7 mouse cellular contexts compared by ENCODE assay signal in the genomic region with DNA sequence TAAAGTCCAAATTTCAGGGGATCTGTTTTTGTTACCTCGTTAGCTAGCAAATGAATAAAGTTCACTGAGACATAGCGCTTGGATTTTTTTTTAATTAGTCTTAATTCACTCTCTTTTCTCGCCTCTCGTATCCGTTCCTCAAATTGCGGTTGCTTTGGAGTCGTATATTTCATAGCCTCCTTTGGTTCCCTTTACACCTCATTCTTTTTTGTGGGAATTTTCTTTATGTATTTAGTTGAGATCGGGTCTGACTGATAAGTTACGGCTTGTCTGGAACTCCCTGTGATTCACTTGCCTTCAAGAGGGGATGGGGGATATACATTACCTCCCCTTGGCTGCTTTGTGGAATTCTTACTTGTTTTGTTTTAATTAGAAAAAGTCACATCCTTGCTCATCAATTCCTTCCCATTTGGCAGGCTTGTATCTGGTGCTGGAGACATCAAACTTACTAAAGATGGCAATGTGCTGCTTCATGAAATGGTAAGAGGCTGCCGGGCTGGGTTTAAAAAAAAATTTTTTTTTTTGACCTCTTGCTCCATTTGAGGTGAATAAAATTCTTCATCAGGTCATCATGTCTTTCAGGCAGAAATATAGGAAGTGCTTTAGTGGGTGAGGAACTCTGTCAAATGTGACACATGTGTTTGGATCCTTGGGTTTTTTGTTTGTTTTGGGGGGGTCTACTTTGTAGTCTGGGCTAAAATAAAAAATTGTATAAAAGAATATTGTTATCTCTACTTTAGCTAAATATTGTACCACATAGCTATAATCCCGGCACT. TPM values are rescaled to one million over a fixed set of nuclear protein-coding genes. Genes with fewer than 3 reads are reported as not detected.
DNase-seq lines count a peak whose midpoint lies in the region; ATAC-seq and TF ChIP-seq lines count a peak whose summit lies in the region.

No protein-coding gene starts in this region.

- WGBS in forebrain, embryonic 13.5 days, result 14% methylated on average over 11 of the region's 11 CpGs
- WGBS in limb, embryonic 14.5 days, result 13% methylated on average over 11 of the region's 11 CpGs
- 9% methylated on average over 11 of the region's 11 CpGs for WGBS in stomach, embryonic 15.5 days

- H3K4me2 ChIP-seq in forebrain, embryonic 13.5 days, result peak overlapping the region; percentile 82
- H3K4me2 ChIP-seq in limb, embryonic 14.5 days (replicated peaks; ENCODE audit: low read depth, low read length, severe bottlenecking), result peak overlapping the region; percentile 69
- peak overlapping the region; percentile 63 for H3K4me2 ChIP-seq in stomach, embryonic 15.5 days

- ATAC-seq in megakaryocyte, adult 5-6 weeks (ENCODE audit: poor library complexity, severe bottlenecking), result no peak
- ATAC-seq in forebrain, embryonic 13.5 days, result no peak
- no peak for ATAC-seq in limb, embryonic 14.5 days (ENCODE audit: low FRiP score, low read depth)
- no peak for ATAC-seq in stomach, embryonic 15.5 days (ENCODE audit: insufficient read depth, low FRiP score, low read depth)

- peak overlapping the region; percentile 92 for H3K9ac ChIP-seq in forebrain, embryonic 13.5 days
- peak overlapping the region; percentile 96 for H3K9ac ChIP-seq in limb, embryonic 14.5 days (ENCODE audit: low read depth, low read length, severe bottlenecking)
- peak overlapping the region; percentile 83 for H3K9ac ChIP-seq in stomach, embryonic 15.5 days

- TF ChIP-seq POLR2A in limb, embryonic 14.5 days (IDR thresholded peaks at IDR 0.05; ENCODE audit: borderline replicate concordance, extremely low read depth, insufficient read depth, insufficient read length), result no peak

- H3K4me1 ChIP-seq in megakaryocyte, embryonic 14.5 days, result peaks cover 42% of the 10 kb centered on the region
- peaks cover 28% of the 10 kb centered on the region for H3K4me1 ChIP-seq in forebrain, embryonic 13.5 days
- peaks cover 12% of the 10 kb centered on the region; the same call in 1 of the 2 replicates for H3K4me1 ChIP-seq in limb, embryonic 14.5 days (ENCODE audit: control insufficient read depth, insufficient read depth, low read length)
- H3K4me1 ChIP-seq in stomach, embryonic 15.5 days, result peaks cover 9% of the 10 kb centered on the region

- no peak overlapping the region for H3K27ac ChIP-seq in forebrain, embryonic 13.5 days
- peak overlapping the region; percentile 98; the same call in 1 of the 2 replicates for H3K27ac ChIP-seq in limb, embryonic 14.5 days (replicated peaks; ENCODE audit: low read depth, low read length)
- peak overlapping the region; percentile 100 for H3K27ac ChIP-seq in stomach, embryonic 15.5 days

- H3K4me3 ChIP-seq in megakaryocyte, embryonic 14.5 days (replicated peaks), result peak overlapping the region; percentile 97
- peak overlapping the region; percentile 89 for H3K4me3 ChIP-seq in forebrain, embryonic 13.5 days
- H3K4me3 ChIP-seq in limb, embryonic 14.5 days (replicated peaks; ENCODE audit: low read length), result peak overlapping the region; percentile 90
- peak overlapping the region; percentile 88 for H3K4me3 ChIP-seq in stomach, embryonic 15.5 days (replicated peaks)

- peaks cover 44% of the 10 kb centered on the region for H3K36me3 ChIP-seq in megakaryocyte, embryonic 14.5 days (replicated peaks; ENCODE audit: low read length)
- peaks cover 41% of the 10 kb centered on the region for H3K36me3 ChIP-seq in forebrain, embryonic 13.5 days (ENCODE audit: poor library complexity, severe bottlenecking)
- H3K36me3 ChIP-seq in limb, embryonic 14.5 days (ENCODE audit: control insufficient read depth, insufficient read depth, low read length), result peaks cover 45% of the 10 kb centered on the region
- peaks cover 31% of the 10 kb centered on the region for H3K36me3 ChIP-seq in stomach, embryonic 15.5 days

- no peak for DNase-seq in limb, embryonic 14.5 days (ENCODE audit: low spot score)
- no peak for DNase-seq in layer of hippocampus, postnatal 25 days (ENCODE audit: extremely low spot score in 1 of 2, low spot score in 1 of 2)
- DNase-seq in urinary bladder, adult 18-20 months (ENCODE audit: low spot score in 2 of 2), result no peak

- no peaks in the 10 kb centered on the region for H3K27me3 ChIP-seq in megakaryocyte, embryonic 14.5 days (replicated peaks)
- H3K27me3 ChIP-seq in forebrain, embryonic 13.5 days, result no peaks in the 10 kb centered on the region
- no peaks in the 10 kb centered on the region for H3K27me3 ChIP-seq in limb, embryonic 14.5 days (ENCODE audit: control insufficient read depth, insufficient read depth, low read length)
- H3K27me3 ChIP-seq in stomach, embryonic 15.5 days (replicated peaks), result no peaks in the 10 kb centered on the region

- no peaks in the 10 kb centered on the region for H3K9me3 ChIP-seq in megakaryocyte, embryonic 14.5 days
- H3K9me3 ChIP-seq in forebrain, embryonic 13.5 days (replicated peaks), result no peaks in the 10 kb centered on the region
- H3K9me3 ChIP-seq in limb, embryonic 14.5 days (ENCODE audit: control insufficient read depth, low read length), result no peaks in the 10 kb centered on the region
- H3K9me3 ChIP-seq in stomach, embryonic 15.5 days, result no peaks in the 10 kb centered on the region

RNA-seq across cellular contexts. Expression of a gene that starts 0.8 kb away (rescaled TPM):
- polyA plus RNA-seq in megakaryocyte, embryonic 14.5 days (2012; ENCODE audit: insufficient read depth, low replicate concordance), result 22.7 and 35.1 TPM in 2 replicates
- total RNA-seq in megakaryocyte, adult 5-6 weeks (2015), result 8.8 and 11.1 TPM in 2 replicates
- total RNA-seq in megakaryocyte, adult 5-6 weeks (2017), result 9.8 and 10.3 TPM in 2 replicates
- polyA plus RNA-seq in forebrain, embryonic 13.5 days (2015; fragmentation: Nextera tagmentation; extraction: Ambion mirVana), result 48.2 and 55.1 TPM in 2 replicates
- polyA plus RNA-seq in limb, embryonic 14.5 days (2012; rRNA removed), result 14.5 and 15.9 TPM in 2 replicates
- 28.5 and 34.1 TPM in 2 replicates for polyA plus RNA-seq in limb, embryonic 14.5 days (2014; fragmentation: Nextera tagmentation; extraction: Ambion mirVana)
- polyA plus RNA-seq in stomach, embryonic 15.5 days (2015; fragmentation: Nextera tagmentation; extraction: Ambion mirVana), result 45.9 and 46.1 TPM in 2 replicates
- 10 to 100 TPM; 26.8 to 32.5 TPM for total RNA-seq in layer of hippocampus, postnatal 25 days (2021)

RNA-seq across cellular contexts. Expression of a gene that starts 58.8 kb away (rescaled TPM):
- 17.8 and 32.9 TPM in 2 replicates for polyA plus RNA-seq in megakaryocyte, embryonic 14.5 days (2012; ENCODE audit: insufficient read depth, low replicate concordance)
- 3.7 TPM in 2 replicates for total RNA-seq in megakaryocyte, adult 5-6 weeks (2015)
- total RNA-seq in megakaryocyte, adult 5-6 weeks (2017), result 13.5 and 18.7 TPM in 2 replicates
- 34.5 and 35.0 TPM in 2 replicates for polyA plus RNA-seq in forebrain, embryonic 13.5 days (2015; fragmentation: Nextera tagmentation; extraction: Ambion mirVana)
- polyA plus RNA-seq in limb, embryonic 14.5 days (2012; rRNA removed), result 50.1 and 55.9 TPM in 2 replicates
- 53.8 and 61.3 TPM in 2 replicates for polyA plus RNA-seq in limb, embryonic 14.5 days (2014; fragmentation: Nextera tagmentation; extraction: Ambion mirVana)
- 40.1 and 44.1 TPM in 2 replicates for polyA plus RNA-seq in stomach, embryonic 15.5 days (2015; fragmentation: Nextera tagmentation; extraction: Ambion mirVana)
- total RNA-seq in layer of hippocampus, postnatal 25 days (2021), result 10 to 100 TPM; 19.8 to 21.2 TPM
